Mouse (Mus musculus): ENCODE measurements around the gene Prickle1.

Gene Prickle1

DNA sequence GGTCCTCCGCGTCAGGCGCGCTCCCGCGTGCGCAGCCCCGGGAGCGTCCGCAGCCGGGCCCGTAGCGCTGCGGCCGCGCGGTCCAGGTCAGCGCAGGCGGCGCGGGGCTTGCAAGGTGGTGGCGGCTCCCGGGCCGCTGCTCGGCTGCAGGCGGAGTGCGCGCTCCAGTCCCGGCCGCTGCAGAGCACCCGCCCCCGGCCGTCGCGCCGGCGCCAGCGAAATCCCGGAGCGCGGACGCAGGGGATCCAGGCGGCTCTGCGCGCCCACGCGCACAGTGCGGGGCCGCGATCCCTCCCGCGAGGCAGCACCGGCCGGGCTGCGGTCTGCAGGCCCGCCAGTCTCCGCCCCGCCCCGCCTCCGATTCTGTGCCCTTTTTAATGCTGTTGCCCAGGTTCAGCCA lies at the start of gene Prickle1:
TSS of gene Prickle1 (minus strand) at position 146 of the 400 bp plus-strand sequence.
- in situ Hi-C loops (cut with MboI, MseI) = loop anchor here (10.0 kb wide), 1 partner anchor 619 kb away; no protein-coding TSS in a partner anchor

DNA sequence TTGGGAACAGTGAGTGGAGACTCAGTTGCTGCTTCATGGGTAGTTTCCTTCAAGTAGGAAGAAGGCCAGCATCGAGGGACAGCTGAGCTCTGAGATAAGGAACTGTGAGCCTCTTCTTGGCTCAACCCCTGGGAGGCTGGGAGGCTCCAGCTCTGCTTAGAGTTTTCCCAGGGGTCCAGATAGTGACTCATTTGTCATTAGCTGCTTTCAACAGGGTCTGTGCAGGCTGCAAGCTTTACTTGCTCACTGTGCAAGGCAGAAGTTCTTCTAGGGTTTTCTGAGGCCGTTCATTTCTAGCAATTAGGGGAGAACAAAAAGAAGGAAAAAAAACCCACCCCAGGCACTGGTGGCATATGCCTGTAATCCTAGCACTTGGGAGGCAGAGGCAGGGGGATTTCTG lies 44.5 kb upstream of the Prickle1 start:
- in situ Hi-C loops (cut with MboI, MseI) = no loop called here

DNA sequence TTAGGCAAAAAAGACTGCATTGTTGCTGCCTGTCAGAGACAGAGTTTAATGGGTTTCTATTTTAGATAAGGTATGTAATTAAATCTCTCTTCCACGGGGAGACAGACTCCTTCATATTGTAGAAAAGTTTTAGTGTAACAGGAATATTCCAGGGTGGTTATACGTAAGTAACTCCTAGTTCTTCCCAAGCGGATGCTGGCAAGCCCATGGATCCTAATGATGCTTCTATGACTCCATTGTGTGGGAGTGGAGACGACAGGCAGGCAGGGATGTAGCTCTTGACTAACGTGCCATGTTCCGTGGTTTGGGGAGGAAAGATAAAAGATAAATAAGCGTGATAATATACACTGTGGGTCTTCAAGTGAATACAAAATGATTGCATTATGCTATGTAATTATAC lies 41.3 kb upstream of the Prickle1 start:
- in situ Hi-C loops (cut with MboI, MseI) = no loop called here

DNA sequence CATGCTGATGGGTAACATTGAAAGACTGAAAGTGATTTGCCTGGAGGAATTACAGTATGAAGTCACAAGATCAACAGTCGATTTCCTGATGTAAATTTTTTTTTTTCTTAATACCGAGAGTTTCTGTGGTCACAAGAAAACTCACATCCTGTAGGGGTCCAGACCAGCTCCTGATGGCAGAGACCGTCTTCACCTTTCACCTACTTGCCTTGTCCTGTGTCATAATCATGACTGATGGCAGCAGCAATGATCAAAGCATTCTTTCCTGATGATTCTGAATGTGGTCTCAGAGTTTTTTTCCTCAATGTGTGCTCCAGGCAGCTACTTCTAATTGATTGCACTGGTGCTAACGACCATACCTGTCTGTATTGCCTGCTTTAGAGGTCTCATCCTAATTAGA lies 39.9 kb upstream of the Prickle1 start:
- in situ Hi-C loops (cut with MboI, MseI) = no loop called here

DNA sequence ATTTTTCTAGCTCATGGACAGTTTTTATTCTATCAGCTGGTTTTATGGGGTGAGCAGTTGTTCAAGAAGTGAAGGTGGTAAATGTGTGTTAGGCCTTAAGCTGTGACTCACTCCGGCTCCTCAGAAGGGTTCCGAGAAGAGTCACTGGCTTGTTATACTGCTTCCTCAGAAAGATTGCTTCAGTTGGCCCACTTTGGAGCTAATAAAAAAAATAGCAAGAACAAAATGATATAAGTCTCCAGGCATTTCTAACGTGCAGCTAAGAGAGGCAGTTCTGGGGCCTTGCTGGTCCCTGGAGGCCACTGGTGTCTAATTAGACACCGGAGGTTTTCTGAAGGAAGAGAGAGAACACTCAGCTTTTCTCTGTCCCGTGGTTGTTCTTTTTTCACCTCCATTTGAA lies 38.8 kb upstream of the Prickle1 start:
- in situ Hi-C loops (cut with MboI, MseI) = no loop called here

DNA sequence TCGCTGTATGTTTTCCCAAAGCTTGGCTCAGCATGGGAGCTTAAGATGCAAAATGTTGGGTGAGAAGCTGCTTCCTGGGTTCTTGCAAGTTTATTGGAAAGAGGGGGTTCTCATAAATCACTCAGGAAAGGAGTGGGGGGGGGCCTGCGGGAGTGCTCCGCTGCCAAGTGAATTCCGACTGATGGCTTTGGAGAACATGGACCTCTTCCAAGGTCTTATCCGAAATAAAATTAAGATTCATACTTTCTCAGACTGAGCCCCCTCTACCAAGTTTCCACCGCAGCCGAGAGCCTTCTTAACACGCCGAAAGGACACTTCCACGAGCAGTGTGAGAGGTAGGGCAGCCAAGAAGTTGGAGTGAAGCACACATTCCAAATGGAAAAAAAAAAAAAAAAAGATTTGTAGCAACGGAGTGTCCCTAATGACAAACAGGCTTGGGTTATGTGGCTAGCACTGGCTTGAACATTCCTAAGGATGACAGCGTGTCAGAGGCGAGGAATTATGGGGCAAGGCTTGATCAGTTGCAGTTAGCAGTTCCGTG lies 34.4 kb upstream of the Prickle1 start:
- in situ Hi-C loops (cut with MboI, MseI) = no loop called here

DNA sequence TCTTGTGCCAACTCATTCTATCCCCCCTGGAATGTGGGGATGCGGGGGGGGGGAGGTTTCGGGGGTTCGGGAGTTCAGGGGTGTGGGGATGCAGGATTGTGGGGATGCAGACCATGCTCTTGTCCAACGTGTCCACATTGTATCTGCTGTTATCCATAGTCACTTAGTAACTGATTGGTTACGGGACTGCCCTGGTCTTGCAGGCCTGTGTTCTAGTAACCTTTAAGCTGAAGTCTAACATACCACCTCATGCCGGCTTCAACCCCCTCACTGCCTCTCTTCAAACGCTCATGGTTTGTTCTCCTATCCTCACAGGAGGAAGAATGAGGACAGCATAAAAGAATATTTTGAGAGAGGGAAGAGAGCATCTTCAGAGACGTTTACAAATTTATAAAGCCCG lies 33.5 kb upstream of the Prickle1 start:
- in situ Hi-C loops (cut with MboI, MseI) = no loop called here

DNA sequence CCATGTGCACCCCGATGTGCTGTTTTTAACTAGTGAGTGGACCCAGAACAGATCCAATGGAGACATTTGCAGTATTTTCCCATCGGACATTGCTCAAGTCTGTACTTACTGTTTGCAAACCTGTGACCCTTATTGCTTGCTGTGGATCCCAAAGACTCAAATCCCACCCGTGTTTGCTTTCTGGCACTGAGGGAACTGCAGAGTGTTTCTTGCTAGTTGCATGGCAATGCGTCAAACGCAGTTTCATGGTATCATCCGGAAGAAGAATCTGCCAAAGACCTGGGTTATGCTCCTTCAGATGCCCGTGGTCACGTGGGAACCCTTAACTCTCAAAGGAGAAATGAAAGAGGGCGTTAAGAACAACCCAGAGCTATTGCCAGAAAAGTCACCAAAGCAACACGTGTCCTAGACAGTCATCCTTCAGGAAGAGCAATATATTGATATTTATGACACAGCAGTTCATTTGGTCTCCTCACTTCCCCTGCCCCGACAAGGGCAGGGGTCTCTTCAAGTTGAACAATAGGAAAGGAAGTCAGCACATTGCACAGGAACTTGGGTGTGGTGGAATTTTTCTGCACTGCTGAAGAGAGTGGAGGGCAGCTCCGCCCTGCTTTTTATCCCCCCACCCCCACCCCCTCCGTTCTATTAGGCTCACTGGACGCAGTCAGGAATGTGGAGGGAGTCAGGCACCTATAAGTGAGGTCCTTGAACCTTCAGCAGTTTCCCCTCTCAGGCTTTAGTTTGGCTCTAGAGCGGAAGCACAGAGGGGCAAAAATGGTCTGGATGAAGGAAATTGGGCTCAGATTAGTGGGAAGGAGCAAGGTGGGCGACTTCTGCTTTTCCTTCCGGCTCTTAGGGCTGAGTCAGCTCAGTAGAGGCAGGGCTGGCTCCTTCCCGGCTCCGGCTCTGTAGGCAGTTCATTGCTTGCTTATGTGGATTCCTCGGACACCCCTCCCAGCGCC lies 32.4 kb upstream of the Prickle1 start:
- in situ Hi-C loops (cut with MboI, MseI) = no loop called here

DNA sequence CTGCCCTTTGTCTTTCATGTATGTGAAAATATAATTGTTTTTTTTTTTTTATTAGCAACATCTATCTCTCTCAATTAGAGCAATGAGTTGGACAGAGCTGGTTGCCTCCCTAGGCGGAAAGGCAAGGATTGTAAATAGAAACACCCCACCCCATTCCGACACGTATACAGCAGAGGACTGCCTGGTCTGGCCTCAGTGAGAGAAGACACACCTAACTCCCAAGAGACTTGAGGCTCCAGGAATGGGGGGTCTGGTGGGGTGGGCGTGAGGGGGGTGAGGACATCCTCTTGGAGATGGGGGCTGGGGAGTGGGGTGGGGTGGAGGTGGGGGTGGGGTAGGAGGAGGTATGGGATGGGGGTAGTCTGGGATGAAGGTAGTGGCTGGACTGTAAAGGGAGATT lies 23.9 kb upstream of the Prickle1 start:
- in situ Hi-C loops (cut with MboI, MseI) = no loop called here

DNA sequence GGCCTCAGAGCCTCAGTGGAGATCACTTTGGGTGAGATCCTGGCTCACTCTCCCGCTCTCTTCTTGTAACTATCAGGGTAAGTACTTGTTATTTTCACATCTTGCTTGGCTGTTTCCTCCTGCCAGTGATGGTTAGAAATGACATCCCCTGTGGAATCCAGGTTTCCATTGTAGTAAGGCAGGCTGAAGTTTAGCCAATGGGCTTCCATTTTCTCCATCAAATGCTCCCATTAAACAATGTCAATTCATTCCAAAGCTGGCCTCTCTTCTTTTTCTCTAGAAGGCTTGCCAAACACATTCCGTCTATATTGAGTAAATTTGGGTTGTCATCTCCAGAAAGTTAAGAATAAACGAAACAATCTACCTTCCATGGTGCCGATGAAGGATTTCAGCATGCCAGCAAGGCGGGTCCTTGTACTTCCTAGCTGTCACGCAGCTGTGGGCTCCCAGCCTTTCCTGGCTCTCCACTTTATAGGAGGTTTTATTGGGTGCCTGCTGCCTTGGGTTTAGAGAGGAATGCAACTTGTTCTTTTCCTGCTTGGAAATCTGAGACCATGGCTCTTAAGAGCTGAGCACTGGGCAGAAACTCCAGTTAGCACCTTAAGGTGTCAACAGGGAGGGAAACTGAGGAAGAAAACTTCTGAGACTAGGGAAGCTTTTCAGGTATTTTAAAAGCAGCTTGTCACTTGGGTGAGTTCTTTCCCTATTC lies 22.9 kb upstream of the Prickle1 start:
- in situ Hi-C loops (cut with MboI, MseI) = no loop called here

DNA sequence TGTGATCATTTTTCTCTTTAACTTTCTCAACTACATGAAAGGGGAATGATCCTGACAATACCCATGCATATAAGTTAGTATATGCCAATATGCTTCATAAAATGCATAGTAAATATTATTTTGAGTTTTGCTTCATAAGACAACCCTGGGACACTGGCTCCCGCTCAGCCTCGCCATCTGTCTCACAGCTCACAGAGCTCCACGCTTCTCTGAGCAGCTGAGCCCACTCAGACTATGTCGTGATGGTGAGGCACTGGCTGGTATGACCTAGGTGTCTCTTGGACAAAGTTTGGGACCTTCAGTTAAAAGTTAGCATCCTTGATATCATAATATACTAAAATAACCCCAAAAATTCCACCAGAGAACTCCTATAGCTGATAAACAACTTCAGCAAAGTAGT lies 20.6 kb upstream of the Prickle1 start:
- in situ Hi-C loops (cut with MboI, MseI) = no loop called here

DNA sequence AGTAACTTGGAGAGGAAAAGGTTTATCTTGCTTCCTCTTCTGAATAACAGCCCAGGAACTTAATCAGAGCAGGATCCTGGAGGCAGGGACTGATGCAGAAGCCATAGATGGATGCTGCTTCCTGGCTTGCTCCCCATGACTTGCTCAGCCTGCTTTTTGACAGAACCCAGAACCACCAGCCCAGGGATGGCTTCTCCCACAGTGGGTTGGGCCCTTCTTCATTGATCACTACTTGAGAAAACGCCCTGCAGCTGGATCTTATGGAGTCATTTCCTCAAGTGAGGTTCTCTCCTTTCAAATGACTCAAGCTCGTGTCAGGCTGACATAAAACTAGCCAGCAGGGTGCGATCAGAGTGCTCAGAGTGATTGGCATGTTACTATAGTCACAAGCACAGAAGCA lies 19.3 kb upstream of the Prickle1 start:
- in situ Hi-C loops (cut with MboI, MseI) = no loop called here

DNA sequence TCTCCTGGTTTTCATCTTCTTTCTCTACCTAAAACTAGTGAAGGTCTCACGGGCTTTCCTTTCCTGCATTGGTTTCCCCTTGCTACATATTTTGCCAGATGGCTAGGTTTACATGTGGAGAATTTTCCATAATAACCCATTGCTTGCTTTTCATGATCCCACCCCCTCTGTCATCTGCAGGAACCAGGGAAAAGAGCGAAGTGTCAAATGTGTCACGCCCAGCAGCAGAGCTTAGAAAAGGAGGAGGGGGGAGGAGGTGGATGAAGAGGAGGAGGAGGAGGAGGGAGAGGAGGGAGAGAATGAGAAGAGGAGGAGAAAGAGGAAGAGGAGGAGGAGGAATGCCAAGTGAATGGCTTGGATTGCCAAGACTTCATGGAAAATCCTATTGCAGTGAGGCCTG lies 17.9 kb upstream of the Prickle1 start:
- in situ Hi-C loops (cut with MboI, MseI) = no loop called here

DNA sequence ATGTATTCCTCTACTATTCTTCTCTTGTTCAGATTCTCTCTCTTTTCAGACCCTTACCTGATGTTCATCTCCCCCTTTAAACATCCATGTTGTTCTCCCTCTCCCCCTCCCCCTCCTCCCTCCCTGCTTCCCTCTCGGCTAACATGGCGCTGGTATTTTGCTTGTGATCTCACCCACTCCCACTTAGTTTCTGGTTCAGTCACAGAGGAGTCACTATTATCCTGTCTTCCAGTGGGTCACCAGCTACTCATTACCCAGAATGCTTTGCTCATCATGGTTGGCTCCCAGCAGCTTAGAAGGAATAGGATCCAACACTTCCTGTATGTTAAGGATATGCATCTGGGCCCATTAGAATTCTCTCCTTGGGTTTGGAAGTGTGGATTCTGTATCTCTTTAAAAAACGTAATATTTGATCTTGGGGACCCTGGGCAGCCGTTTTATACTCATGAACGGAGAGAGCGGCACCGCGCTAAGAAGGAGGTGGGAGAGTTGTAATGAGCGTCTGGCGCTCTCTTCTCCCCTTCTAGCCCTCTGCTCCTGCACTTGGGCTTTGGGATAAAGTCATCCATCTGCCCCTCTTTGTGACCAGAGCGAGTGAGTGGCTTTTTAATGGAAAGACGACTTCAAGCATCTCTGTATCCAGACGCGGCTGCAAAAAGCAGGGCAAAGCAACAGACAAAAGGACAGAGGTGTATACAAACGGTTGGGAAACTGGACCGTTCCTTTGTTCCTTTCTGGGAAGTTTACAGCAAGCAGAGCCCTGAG lies 16.0 kb upstream of the Prickle1 start:
- in situ Hi-C loops (cut with MboI, MseI) = no loop called here

DNA sequence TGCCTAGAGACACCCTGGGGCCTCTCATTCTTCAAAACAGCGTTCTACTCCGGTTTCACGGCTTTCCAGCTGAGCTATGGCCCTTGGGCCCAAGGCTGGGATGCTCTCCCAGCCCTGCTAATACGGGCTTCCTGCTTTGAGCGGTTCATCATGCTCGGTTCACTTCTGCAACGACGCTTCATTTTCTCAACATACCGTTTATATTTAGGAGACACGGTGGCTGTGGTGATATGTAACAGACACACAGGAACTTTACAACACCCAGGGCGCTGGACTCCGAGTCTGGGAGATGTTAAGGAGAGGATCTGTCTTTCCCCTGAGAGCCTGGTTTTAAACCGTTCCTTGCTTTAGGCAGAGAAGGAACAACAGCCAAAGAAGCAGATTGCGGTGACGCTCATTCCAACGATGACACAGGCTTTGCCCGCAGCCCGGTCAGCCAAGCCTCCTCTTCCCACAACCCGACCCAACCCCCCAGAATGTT lies 15.1 kb upstream of the Prickle1 start:
- in situ Hi-C loops (cut with MboI, MseI) = no loop called here

DNA sequence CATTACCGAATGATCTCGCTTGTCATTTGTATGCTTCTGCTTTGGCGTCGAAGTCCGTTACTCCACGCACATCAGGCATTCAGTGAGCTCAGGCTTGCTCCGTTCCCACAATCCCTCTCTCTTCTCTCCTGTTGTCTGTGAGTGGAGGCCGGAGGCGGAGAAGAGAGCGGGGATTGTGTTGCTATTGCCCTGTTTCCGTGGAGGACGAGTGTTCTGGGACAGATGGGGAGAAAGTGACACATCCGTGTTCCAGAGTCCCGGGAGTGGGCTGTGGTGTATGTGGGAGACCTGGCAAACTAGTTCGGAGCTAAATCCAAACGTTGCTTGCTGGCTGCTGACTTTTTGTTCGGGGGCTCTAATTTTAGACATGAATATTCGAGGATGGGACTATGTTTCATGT lies 14.6 kb upstream of the Prickle1 start:
- in situ Hi-C loops (cut with MboI, MseI) = no loop called here

DNA sequence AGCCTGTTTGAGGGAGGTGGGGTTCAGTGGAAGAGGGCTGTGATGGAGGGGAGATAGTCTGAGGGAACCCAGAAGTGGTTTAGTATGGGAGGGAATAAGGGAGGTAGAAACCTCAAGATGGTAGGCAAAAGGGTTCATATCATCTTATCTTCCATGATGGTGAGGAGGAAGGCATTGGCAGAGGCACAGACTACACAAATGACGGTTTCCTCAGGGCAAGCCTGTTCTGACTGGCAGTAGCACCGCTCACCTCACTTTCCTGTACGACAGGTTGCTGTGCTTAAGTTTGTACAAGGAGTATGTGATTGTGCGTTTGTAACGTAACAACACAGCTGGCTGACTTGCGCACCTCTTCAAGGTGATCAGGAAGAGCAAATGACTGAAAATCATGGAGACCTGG lies 7.2 kb upstream of the Prickle1 start:
- in situ Hi-C loops (cut with MboI, MseI) = no loop called here

DNA sequence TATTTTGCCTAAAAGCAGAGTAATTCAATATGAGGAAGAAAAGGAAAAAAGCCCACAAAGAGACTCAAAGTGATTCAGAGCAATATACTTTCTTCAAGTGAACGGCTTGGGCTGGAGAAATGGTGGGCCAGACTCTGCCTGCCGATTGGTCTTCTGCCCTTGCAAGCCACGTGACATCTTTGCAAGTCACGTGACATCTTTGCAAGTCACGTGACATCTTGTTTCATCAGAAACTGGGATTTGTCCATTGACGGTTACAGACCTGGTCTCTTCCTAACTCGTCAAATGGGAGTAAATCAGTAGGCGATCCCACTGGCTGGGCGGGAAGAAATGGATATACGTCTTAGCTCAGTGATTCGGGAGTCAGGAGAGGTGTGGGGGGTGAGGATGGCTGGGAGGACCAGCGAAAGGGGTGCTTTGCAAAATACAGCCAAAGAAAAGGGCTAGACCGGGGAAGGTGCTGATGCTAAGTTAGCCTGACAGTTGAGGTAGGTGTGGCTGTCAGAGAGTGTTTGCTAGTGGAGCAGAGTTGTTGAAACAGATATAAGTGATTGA lies 5.8 kb upstream of the Prickle1 start:
- in situ Hi-C loops (cut with MboI, MseI) = no loop called here

DNA sequence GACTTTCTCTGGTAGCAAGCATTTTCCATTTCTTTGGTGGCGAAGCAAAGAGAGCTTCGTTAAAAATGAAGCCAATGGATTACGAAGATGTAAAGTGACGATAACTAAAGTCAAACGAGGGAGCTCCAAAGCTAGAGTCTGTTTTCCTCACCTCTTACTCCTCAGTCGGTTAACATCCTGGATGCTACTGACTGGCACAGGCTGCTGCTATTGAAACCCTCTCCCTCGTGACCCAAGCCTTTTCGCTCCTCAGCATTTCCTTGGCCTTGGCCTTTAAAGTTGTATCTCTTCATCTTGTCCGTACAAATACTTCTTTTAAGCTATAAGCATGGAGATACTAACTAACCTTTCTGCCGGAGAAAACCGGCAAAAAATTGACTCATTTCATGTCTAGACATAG lies 1.3 kb upstream of the Prickle1 start:
- in situ Hi-C loops (cut with MboI, MseI) = loop anchor here (10.0 kb wide), 1 partner anchor 618 kb away; no protein-coding TSS in a partner anchor

DNA sequence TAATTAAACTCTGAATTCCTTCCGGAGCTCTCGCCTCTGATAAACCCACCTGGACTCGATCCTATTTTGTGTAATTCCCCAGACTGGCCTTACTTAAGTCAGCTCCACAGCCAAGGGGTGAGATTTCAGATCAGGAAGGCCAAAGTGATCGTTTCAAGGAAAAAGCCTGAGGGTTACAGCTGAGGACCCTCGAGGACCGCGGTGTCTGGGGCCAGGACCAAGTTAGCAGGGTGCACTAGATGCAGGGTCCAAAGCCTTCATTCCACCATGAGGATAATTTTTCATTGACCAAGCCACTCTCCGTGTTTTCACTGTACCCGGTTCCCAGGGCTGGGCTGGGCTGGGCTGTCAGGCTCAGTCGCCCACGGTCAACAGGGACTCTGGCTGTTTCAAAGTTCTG lies 594 bp upstream of the Prickle1 start:
- in situ Hi-C loops (cut with MboI, MseI) = loop anchor here (10.0 kb wide), 1 partner anchor 619 kb away; no protein-coding TSS in a partner anchor
